Mouse (Mus musculus): ENCODE data around the gene Eif3j1. TPM values are rescaled to one million over a fixed set of nuclear protein-coding genes. Genes with fewer than 3 reads are reported as not detected.
"Not testable (repeated sequence)": the region's sequence is repeated elsewhere in the genome, so short reads cannot be mapped to it uniquely, and the experiment has no call there.

Eif3j1 gene
- polyA plus RNA-seq, 1 experiment: 82.8 TPM

DNA sequence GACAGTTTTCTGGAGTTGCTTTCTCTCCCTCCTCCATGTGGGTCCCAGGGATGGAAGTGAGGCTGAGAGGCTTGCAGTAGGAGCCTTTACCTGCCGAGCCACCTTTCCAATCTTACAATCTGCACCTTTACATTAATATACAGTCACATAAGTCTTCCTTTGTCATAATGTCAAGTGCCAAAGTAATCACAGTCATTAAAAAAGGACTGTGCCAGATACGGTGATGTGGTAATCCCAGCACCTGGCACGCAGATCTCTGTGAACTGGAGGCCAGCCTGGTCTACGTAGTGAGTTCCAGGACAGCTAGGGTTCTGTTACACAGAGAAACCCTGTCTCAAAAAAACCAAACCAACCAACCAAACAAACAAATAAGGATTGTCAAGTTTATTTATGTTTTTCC, 65.5 kb downstream of the Eif3j1 start:
- Histone ChIP-seq H3K4me1 (no peaks in the 10 kb centered on the region), H3K9me3 (no peaks in the 10 kb centered on the region), H3K4me3 (replicated peaks) (no peak overlapping the region), H3K36me3 (replicated peaks; ENCODE audit: low read length) (peaks cover 93% of the 10 kb centered on the region), H3K27me3 (replicated peaks) (no peaks in the 10 kb centered on the region)
- TF ChIP-seq GATA1 (IDR thresholded peaks at IDR 0.05; ENCODE audit: borderline replicate concordance, low read length) (no peak), FLI1 (IDR thresholded peaks at IDR 0.05; ENCODE audit: low read length) (no peak)

DNA sequence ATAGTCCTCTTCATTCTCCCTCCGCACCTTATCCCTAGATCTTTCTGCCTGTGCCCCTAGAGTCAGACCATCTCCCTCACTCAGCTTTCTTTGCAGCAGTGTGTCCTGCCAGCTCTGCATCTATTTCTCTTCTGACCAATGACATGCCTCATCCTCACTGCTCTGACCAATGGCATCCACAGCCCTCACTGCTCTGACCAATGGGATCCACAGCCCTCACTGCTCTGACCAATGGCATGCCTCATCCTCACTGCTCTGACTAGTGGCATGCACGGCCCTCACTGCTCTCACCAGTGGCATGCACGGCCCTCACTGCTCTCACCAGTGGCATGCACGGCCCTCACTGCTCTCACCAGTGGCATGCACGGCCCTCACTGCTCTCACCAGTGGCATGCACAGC, 69.3 kb downstream of the Eif3j1 start:
- not testable (repeated sequence) for H3K27me3 ChIP-seq (replicated peaks); H3K4me1 ChIP-seq; H3K9me3 ChIP-seq
- H3K36me3 ChIP-seq (replicated peaks; ENCODE audit: low read length): peaks cover 95% of the 10 kb centered on the region
- peak overlapping the region; percentile 56 for H3K4me3 ChIP-seq (replicated peaks)

DNA sequence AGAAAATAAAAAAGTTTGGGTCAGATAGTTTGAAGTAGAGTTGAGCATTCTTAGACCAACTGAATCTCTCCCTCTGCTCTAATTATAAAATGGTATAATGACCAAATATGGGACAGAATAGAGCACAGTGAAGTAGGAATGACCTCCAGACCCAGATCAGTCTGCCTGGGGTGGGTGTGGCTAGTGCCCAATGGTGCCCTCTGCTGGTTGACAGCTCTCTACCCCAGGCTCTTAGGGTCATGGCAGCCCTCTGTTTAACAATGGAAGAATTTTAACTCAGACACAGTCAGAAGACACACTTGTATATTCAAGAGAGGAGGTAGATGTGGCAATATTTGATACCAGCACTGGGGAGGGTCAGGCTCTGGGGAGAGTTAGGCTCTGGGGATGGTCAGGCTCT, 73.7 kb downstream of the Eif3j1 start:
- peaks cover 82% of the 10 kb centered on the region for H3K36me3 ChIP-seq (replicated peaks; ENCODE audit: low read length)
- no peak for TF ChIP-seq GATA1 (IDR thresholded peaks at IDR 0.05; ENCODE audit: borderline replicate concordance, low read length)
- TF ChIP-seq FLI1 (IDR thresholded peaks at IDR 0.05; ENCODE audit: low read length): no peak

More for the DNA sequence above, 73.7 kb downstream of the Eif3j1 start:
- no peak overlapping the region for H3K4me3 ChIP-seq (replicated peaks)
- H3K4me1 ChIP-seq: no peaks in the 10 kb centered on the region
- H3K9me3 ChIP-seq: no peaks in the 10 kb centered on the region
- no peaks in the 10 kb centered on the region for H3K27me3 ChIP-seq (replicated peaks)

Other genes starting within 250 kb of the Eif3j1 start
- gene Frmd5, start 221.5 kb upstream of the Eif3j1 start, polyA plus RNA-seq (2012; ENCODE audit: insufficient read depth, low replicate concordance): 1.1 TPM in 1 of 2 replicates, not detected in the other
- gene Casc4, start 161.6 kb upstream of the Eif3j1 start, polyA plus RNA-seq (2012; ENCODE audit: insufficient read depth, low replicate concordance): 0.67 and 2.8 TPM in 2 replicates
- gene Ctdspl2, start 72.5 kb upstream of the Eif3j1 start, polyA plus RNA-seq (2012; ENCODE audit: insufficient read depth, low replicate concordance): 0.40 TPM in 1 of 2 replicates, not detected in the other
- not detected in 2 replicates for gene Mageb3, start 72.5 kb upstream of the Eif3j1 start, polyA plus RNA-seq (2012; ENCODE audit: insufficient read depth, low replicate concordance)
- gene Spg11, start 89.8 kb downstream of the Eif3j1 start, polyA plus RNA-seq (2012; ENCODE audit: insufficient read depth, low replicate concordance): 0.51 TPM in 1 of 2 replicates, not detected in the other
- 24.9 and 99.6 TPM in 2 replicates for gene B2m, start 119.1 kb downstream of the Eif3j1 start, polyA plus RNA-seq (2012; ENCODE audit: insufficient read depth, low replicate concordance)
- not detected in 2 replicates for gene Trim69, start 132.2 kb downstream of the Eif3j1 start, polyA plus RNA-seq (2012; ENCODE audit: insufficient read depth, low replicate concordance)
- gene Patl2, start 157.6 kb downstream of the Eif3j1 start, polyA plus RNA-seq (2012; ENCODE audit: insufficient read depth, low replicate concordance): not detected in 2 replicates
- gene Terb2, start 157.7 kb downstream of the Eif3j1 start, polyA plus RNA-seq (2012; ENCODE audit: insufficient read depth, low replicate concordance): not detected in 2 replicates
- 51.9 and 52.7 TPM in 2 replicates for gene Sord, start 206.2 kb downstream of the Eif3j1 start, polyA plus RNA-seq (2012; ENCODE audit: insufficient read depth, low replicate concordance)

Measured in megakaryocyte, embryonic 14.5 days (primary cell).